Mouse (Mus musculus) bone marrow, adult 2 months (tissue): Measurements from ENCODE around the gene Galnt10.

Experiments used
- CTCF ChIP-seq: fragments of 200-500 bp; IDR thresholded peaks from 2 replicates; pipeline ENCODE4 v1.5.1; 2011; ENCODE audit warnings: low read length, control low read depth; ENCODE audit not compliant: control insufficient read depth, insufficient read depth
- POLR2A ChIP-seq: fragments of 200-500 bp; IDR thresholded peaks from 2 replicates; pipeline ENCODE4 v1.6.1; 2011; ENCODE audit warnings: low read depth, mild to moderate bottlenecking, control low read depth, low read length, borderline replicate concordance; ENCODE audit not compliant: control insufficient read depth

- TF ChIP-seq POLR2A (no peak), CTCF (no peak)
Measured at GRCm38 (mm10) chr11:57688179-57688929, 43.1 kb downstream of the Galnt10 start.
